Mouse (Mus musculus) urinary bladder, postnatal 25 days (tissue): ENCODE data around the gene Rbm18.
"Not testable (repeated sequence)": the region's sequence is repeated elsewhere in the genome, so short reads cannot be mapped to it uniquely, and the experiment has no call there.

Experiments used
- DNase-seq: peaks from one replicate; pipeline ENCODE4 v3.0.0; 2022; ENCODE audit warnings: low spot score

Gene Rbm18

GRCm38 (mm10) chr2:36136300-36136941, at the start of gene Rbm18, which contains the start of gene Mrrf:
TSS of gene Rbm18 (minus strand) at chr2:36136773.
TSS of gene Mrrf (plus strand) at chr2:36136389.
- peak; percentile 93 for DNase-seq

GRCm38 (mm10) chr2:36184876-36185275, 48.3 kb upstream of the Rbm18 start:
- DNase-seq: no peak

- DNase-seq: no peak
Observed at GRCm38 (mm10) chr2:36184192-36184591, 47.6 kb upstream of the Rbm18 start.

- no peak for DNase-seq
Observed at GRCm38 (mm10) chr2:36183278-36183677, 46.7 kb upstream of the Rbm18 start.

GRCm38 (mm10) chr2:36181587-36182368, 45.2 kb upstream of the Rbm18 start:
- DNase-seq: not testable (repeated sequence)

- DNase-seq: no peak
Observed at GRCm38 (mm10) chr2:36179487-36179886, 42.9 kb upstream of the Rbm18 start.

GRCm38 (mm10) chr2:36172574-36172973, 36.0 kb upstream of the Rbm18 start:
- no peak for DNase-seq

- DNase-seq: no peak
Observed at GRCm38 (mm10) chr2:36172136-36172535, 35.6 kb upstream of the Rbm18 start.

GRCm38 (mm10) chr2:36169176-36169575, 32.6 kb upstream of the Rbm18 start:
- DNase-seq: no peak

GRCm38 (mm10) chr2:36167990-36168618, 31.5 kb upstream of the Rbm18 start:
- no peak for DNase-seq

GRCm38 (mm10) chr2:36159336-36159735, 22.8 kb upstream of the Rbm18 start:
- DNase-seq: no peak

GRCm38 (mm10) chr2:36157461-36157860, 20.9 kb upstream of the Rbm18 start:
- DNase-seq: no peak

GRCm38 (mm10) chr2:36152401-36152800, 15.8 kb upstream of the Rbm18 start:
- DNase-seq: not testable (repeated sequence)

- no peak for DNase-seq
Observed at GRCm38 (mm10) chr2:36148876-36149365, 12.3 kb upstream of the Rbm18 start.

- no peak for DNase-seq
Observed at GRCm38 (mm10) chr2:36139096-36139495, 2.5 kb upstream of the Rbm18 start.

GRCm38 (mm10) chr2:36135887-36136286, 686 bp downstream of the Rbm18 start:
- DNase-seq: no peak

GRCm38 (mm10) chr2:36129051-36129450, 7.5 kb downstream of the Rbm18 start:
- DNase-seq: no peak

- no peak for DNase-seq
Observed at GRCm38 (mm10) chr2:36127973-36128372, 8.6 kb downstream of the Rbm18 start.

- DNase-seq: no peak
Observed at GRCm38 (mm10) chr2:36126795-36127429, 9.7 kb downstream of the Rbm18 start.

- no peak for DNase-seq
Observed at GRCm38 (mm10) chr2:36112632-36113031, 23.9 kb downstream of the Rbm18 start.

- no peak for DNase-seq
Observed at GRCm38 (mm10) chr2:36108615-36109014, 28.0 kb downstream of the Rbm18 start.
